Mouse (Mus musculus) lung, adult 2 months (tissue): ENCODE measurements around the gene Rpl6. TPM values are rescaled to one million over a fixed set of nuclear protein-coding genes. Genes with fewer than 3 reads are reported as not detected.

Experiments used
- DNase-seq: peaks from one replicate; pipeline ENCODE4 v3.0.0; 2022
- H3K4me1 ChIP-seq: fragments of 200-500 bp; 2 replicates; pipeline ENCODE4 v1.6.1; 2011; ENCODE audit warnings: low read length; ENCODE audit not compliant: control insufficient read depth, insufficient read depth
- H3K4me3 ChIP-seq: fragments of 200-500 bp; replicated peaks from 2 replicates; pipeline ENCODE3; 2011; ENCODE audit warnings: low read depth, mild to moderate bottlenecking, control low read depth, low read length; ENCODE audit errors: extremely low read depth
- CTCF ChIP-seq: fragments of 200-500 bp; IDR thresholded peaks from 2 replicates; pipeline ENCODE4 v1.5.1; 2011; ENCODE audit warnings: mild to moderate bottlenecking, low read length, control low read depth; ENCODE audit not compliant: insufficient read depth
- POLR2A ChIP-seq: fragments of 200-500 bp; IDR thresholded peaks from 2 replicates; pipeline ENCODE4 v1.6.1; 2011; ENCODE audit warnings: low read depth, mild to moderate bottlenecking, control low read depth, low read length, borderline replicate concordance; ENCODE audit errors: extremely low read depth
- WGBS: fragments of 180-500 bp; shearing (Covaris S2); methylation state at CpG from one replicate; pipeline ENCODE4 v1.1.7; 2018; 5-methylcytosine and 5-hydroxymethylcytosine counted together
- polyA plus RNA-seq: library from polyadenylated mRNA; depleted of rRNA; stranded (reverse); fragments of >200 nt; gene quantifications from 2 replicates; pipeline ENCODE4 v1.2.3, GENCODE M21; 2012; rRNA removed

Gene Rpl6
- polyA plus RNA-seq, result 171 and 213 TPM in 2 replicates

GRCm38 (mm10) chr5:121204132-121205089 is at the start of gene Rpl6:
Gene Rpl6 (plus strand): TSS chr5:121204481.
- Histone ChIP-seq H3K4me1 (no peaks in the 10 kb centered on the region; the same call in 1 of the 2 replicates), H3K4me3 (peak within 1 kb of the TSS; percentile 80)
- peak; percentile 78 for DNase-seq
- TF ChIP-seq POLR2A (peak; percentile 89), CTCF (no peak)
- WGBS, result 1% methylated on average over 52 of the region's 52 CpGs

GRCm38 (mm10) chr5:121156121-121156520 is 48.2 kb upstream of the Rpl6 start:
- TF ChIP-seq POLR2A, result no peak
- TF ChIP-seq CTCF, result no peak
- no peak for DNase-seq
- Histone ChIP-seq H3K4me3 (no peak overlapping the region), H3K4me1 (no peaks in the 10 kb centered on the region)
- 91% methylated on average over 4 of the region's 4 CpGs for WGBS

DNA sequence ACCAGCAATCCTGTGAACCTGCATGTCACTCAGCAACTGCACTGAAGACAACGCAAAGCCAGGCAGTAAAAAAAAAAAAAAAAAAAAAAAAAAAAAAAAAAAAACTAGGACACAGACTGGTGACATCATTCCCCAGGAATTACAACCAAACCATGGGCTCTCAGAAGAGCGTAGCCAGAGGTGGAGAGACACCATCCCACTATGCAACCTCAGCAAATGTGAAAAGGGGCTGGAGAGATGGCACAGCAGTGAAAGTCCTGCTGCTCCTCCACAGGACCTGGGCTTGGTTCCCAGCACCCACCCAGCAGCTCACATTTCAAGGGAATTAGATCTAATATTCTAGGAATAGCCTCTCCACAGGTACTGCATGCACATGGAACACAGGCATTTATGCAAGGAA is 47.3 kb upstream of the Rpl6 start:
- TF ChIP-seq POLR2A (no peak), CTCF (no peak)
- H3K4me3 ChIP-seq, result no peak overlapping the region
- H3K4me1 ChIP-seq, result no peaks in the 10 kb centered on the region
- no peak for DNase-seq
- WGBS, result 30% methylated on average over 2 of the region's 2 CpGs

- WGBS, result 77% methylated on average over 5 of the region's 5 CpGs
- H3K4me3 ChIP-seq, result no peak overlapping the region
- TF ChIP-seq POLR2A, result no peak
- no peak for TF ChIP-seq CTCF
- no peak for DNase-seq
- no peaks in the 10 kb centered on the region for H3K4me1 ChIP-seq
Observed at GRCm38 (mm10) chr5:121157489-121157888, 46.8 kb upstream of the Rpl6 start.

DNA sequence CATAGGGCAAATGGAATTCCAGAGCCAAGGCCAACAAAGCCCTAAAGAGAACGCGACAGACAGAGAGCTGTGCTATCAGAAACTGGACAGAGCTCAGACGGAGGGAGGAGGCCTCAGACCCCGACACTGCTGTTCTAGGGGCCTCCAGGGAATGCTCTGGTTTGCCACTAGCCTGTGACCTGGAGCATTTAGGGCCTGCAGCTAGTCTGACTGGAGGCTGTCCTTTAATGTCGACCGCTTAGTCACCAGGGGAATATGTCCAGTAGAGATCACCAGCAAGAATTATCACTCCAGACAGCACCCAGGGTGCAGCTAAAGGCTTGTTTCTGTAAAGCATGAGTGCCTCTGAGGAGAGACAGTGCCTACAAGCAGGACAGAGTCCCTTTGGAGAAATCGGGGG is 45.3 kb upstream of the Rpl6 start:
- H3K4me3 ChIP-seq, result no peak overlapping the region
- no peak for DNase-seq
- H3K4me1 ChIP-seq, result no peaks in the 10 kb centered on the region
- WGBS, result 86% methylated on average over 7 of the region's 7 CpGs
- no peak for TF ChIP-seq CTCF
- no peak for TF ChIP-seq POLR2A

DNA sequence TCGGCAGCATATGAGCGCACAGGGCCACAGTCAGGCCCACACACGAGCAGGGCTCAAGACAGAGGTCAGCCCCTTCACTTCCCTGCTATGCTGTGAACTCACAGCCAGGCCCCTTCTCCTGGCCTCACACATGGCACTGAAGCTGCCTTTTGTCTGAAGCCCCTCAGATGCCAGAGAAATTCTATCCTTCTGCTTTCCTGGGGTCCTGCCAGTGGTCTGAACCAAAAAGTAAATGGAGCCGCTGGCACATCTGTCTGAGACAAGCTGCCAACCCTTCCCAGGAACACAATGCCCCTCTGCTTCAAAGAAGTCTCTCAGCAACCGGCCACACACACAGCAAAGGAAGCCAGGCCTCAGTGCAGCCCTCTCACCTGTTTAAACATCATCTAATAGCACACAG is 42.0 kb upstream of the Rpl6 start:
- no peak for DNase-seq
- TF ChIP-seq CTCF (no peak), POLR2A (no peak)
- WGBS, result 87% methylated on average over 5 of the region's 5 CpGs
- no peaks in the 10 kb centered on the region for H3K4me1 ChIP-seq
- H3K4me3 ChIP-seq, result no peak overlapping the region

DNA sequence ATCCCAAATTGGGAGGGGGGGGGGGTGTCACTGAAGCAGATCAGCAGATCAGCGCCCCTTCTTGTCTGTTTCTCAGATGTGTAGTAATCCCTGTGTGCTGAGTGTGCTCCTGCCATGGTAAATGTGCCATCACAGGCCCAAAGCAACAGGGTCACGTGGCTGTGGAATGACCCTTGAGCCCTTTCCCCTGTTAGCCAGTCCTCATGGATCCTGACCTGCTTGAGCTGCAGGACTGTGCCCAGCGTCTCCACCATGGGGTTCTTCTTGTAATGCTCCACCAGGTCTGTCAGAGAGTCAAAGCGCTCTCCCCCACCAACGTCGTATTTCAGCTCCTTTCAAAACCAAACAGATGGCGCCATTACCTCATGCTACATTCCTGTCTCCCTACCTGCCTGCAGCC is 41.4 kb upstream of the Rpl6 start:
- TF ChIP-seq POLR2A (no peak), CTCF (no peak)
- no peaks in the 10 kb centered on the region for H3K4me1 ChIP-seq
- WGBS, result 87% methylated on average over 7 of the region's 7 CpGs
- no peak overlapping the region for H3K4me3 ChIP-seq
- no peak for DNase-seq

GRCm38 (mm10) chr5:121166884-121167283 is 37.4 kb upstream of the Rpl6 start:
- H3K4me1 ChIP-seq, result no peaks in the 10 kb centered on the region
- TF ChIP-seq POLR2A, result no peak
- no peak for TF ChIP-seq CTCF
- WGBS, result 97% methylated on average over 6 of the region's 6 CpGs
- no peak overlapping the region for H3K4me3 ChIP-seq
- no peak for DNase-seq

DNA sequence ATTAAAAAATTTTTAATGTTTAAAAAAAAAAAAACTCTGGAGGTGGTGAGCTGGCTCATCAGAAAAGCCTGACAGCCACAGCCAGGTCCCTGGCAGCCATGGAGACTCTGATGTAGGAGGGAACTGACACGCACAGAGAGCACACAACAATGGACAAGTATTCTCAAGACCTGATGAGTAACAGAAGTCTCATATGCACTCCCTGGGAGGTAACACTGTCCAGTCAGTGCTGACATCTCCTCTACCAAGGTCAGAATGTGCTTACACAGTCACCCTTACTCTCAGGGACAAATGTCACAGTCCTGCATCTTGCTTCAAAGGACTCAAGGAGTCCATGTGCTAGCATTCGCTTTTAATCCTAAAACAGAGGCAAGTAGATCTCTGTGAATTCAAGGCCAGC is 34.7 kb upstream of the Rpl6 start:
- no peak overlapping the region for H3K4me3 ChIP-seq
- 90% methylated on average over 2 of the region's 2 CpGs for WGBS
- DNase-seq, result no peak
- no peaks in the 10 kb centered on the region for H3K4me1 ChIP-seq
- TF ChIP-seq CTCF, result no peak
- TF ChIP-seq POLR2A, result no peak

GRCm38 (mm10) chr5:121172835-121173234 is 31.4 kb upstream of the Rpl6 start:
- 0 out of 2 replicates have a peak, but pooled peaks have one; percentile 1 for TF ChIP-seq CTCF
- TF ChIP-seq POLR2A, result no peak
- H3K4me3 ChIP-seq, result no peak overlapping the region
- no peaks in the 10 kb centered on the region for H3K4me1 ChIP-seq
- WGBS, result 74% methylated on average over 4 of the region's 4 CpGs
- DNase-seq, result no peak
